Mouse (Mus musculus): ENCODE measurements around the gene Gm21762.
"Not testable (repeated sequence)": the region's sequence is repeated elsewhere in the genome, so short reads cannot be mapped to it uniquely, and the experiment has no call there.

Gene Gm21762

DNA sequence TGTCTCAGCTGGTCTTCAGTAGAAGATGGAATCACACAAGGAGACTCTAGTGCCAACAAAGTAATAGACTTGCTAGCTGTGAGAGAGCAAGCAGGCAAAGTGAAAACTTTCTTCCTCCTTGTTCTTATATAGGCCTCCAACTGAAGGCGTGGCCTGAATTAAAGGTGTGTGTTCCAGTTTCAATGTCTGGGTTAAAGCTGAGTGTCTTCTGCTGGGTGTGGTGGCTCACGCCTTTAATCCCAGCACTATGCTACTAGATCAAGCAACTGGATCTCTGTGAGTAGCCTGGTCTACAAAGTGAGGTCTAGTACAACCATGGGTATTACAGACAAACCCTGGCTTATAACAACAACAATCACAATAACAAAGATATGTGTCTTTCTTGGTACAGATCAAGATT, at the start of gene Gm21762:
TSS of gene Gm21762 (minus strand) at position 101 of the 400 bp plus-strand sequence.
- DNase-seq (ENCODE audit: low read depth, low spot score): not testable (repeated sequence)

DNA sequence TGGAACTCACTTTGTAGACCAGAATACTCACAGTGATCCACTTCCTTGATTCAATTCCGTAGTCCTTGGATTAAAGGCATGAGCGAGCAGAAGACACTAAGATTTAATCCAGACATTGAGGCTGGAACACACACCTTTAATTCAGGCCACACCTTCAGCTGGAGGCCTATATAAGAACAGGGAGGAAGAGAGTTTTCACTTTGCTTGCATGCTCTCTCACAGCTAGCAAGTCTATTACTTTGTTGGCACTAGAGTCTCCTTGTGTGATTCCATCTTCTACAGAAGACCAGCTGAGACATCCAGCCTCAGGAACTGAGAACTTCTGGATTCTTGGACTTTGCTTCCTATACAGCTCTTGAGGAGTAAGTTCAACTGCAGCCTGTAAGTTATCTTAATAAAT, 47.1 kb upstream of the Gm21762 start, which contains the start of gene AF067061:
TSS of gene AF067061 (plus strand) at position 245 of the 400 bp plus-strand sequence.
- not testable (repeated sequence) for DNase-seq (ENCODE audit: low read depth, low spot score)

- peak; percentile 83 for DNase-seq (ENCODE audit: low read depth, low spot score)
Observed at GRCm38 (mm10) chr13:120259718-120260117, 44.0 kb upstream of the Gm21762 start.

GRCm38 (mm10) chr13:120258817-120259658, 43.3 kb upstream of the Gm21762 start:
- DNase-seq (ENCODE audit: low read depth, low spot score): peak; percentile 92

- DNase-seq (ENCODE audit: low read depth, low spot score): peak; percentile 48
Observed at GRCm38 (mm10) chr13:120251208-120251924, 35.6 kb upstream of the Gm21762 start.

GRCm38 (mm10) chr13:120238811-120239210, 23.1 kb upstream of the Gm21762 start, which contains the start of gene Gm21731:
Gm21731 (plus strand) TSS chr13:120239111.
- not testable (repeated sequence) for DNase-seq (ENCODE audit: low read depth, low spot score)

DNA sequence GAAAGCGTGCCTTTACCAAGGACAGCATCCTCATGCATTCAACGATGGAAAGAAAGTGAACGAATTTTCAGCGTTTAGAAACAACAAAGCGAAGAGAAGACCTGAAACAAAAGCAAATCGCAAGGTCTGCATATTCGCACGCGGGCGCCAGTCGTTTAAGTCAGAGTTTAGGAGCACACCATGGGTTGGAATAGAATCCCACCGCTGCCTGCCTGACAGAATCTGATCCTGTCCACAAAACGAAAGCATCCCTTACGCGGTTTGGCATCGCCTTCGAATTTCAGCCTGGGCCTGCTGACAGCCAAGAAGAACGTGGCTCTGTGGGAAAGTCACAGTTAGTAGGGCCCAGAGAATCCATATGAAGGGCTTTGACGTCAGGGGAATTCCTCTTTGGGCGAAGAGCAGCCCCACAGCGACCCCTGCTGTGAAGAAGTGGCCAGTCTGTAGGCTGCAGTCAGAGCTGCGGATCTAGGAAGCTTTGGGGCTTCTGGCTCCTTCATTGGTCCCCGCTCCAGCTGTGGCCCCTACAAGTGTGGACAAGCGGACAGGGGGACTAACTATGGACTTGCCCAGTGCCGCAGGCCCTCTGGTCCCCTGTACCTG, 16.8 kb upstream of the Gm21762 start:
- peak; percentile 53 for DNase-seq (ENCODE audit: low read depth, low spot score)

DNA sequence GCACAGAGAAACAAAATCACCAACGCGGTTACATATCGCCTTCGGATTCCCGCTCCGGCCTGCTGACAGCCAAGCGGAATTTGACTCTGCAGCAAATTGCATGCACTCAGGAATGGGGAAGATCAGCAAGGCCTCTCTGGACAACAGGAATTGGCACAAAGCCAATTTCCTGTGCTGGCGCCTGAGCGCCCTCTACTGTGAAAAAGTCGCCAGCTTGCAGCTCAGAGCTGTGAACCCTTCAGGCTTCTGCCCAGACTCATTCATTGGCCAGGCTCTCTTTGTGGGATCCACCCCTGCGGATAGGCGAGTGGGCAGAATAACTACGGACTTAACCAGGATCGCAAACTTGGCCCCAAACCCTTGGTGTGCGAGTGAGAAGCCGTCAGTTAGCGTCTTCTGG, 16.1 kb upstream of the Gm21762 start:
- not testable (repeated sequence) for DNase-seq (ENCODE audit: low read depth, low spot score)

DNA sequence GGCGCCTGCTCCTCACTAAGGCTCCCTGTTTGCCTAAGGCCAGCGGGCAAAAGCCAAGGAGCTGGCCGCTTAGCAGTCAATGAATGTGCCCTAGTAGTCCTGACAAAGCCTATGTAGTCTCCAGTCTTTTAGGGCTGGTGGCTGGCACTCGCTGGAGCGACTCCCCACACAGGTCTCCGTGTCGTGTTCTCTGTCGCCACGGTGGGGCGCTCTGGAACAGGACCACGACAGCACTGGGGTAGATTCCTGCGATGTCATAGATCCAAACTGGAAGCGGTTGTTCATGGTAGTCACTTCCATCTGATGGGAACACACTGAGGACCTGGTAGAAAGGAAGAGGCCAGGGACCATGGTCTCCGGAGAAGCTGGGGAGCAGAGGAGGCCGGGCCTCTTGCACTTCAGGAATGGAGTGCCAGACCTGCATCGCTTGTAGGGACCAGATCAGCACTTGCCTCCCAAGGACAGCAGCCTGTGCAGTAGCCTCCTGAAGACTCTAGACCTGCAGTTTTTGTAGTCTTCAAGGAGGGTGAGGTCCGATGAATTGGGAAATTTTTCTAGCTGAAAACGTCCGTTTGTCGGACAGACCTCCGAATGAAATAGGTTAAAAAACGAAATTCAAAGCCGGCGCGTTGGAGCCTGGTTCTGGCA, 7.4 kb upstream of the Gm21762 start:
- not testable (repeated sequence) for DNase-seq (ENCODE audit: low read depth, low spot score)

DNA sequence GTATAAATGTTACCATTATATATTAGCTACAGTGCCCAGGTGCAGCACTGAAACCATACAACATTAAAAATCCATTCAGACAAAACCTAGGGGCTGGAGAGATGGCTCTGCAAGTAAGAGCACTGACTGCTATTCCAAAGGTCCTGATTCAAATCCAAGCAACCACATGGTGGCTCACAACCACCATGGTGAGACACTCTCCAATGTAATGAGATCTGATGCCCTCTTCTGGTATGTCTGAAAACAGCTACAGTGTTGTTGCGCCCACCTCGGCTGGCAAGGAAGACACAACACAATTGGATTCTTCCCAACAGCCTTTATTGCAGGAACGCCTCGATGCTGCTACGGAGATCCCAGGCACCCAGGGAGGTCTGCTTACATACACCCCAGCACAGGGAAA, 5.2 kb upstream of the Gm21762 start:
- DNase-seq (ENCODE audit: low read depth, low spot score): not testable (repeated sequence)

DNA sequence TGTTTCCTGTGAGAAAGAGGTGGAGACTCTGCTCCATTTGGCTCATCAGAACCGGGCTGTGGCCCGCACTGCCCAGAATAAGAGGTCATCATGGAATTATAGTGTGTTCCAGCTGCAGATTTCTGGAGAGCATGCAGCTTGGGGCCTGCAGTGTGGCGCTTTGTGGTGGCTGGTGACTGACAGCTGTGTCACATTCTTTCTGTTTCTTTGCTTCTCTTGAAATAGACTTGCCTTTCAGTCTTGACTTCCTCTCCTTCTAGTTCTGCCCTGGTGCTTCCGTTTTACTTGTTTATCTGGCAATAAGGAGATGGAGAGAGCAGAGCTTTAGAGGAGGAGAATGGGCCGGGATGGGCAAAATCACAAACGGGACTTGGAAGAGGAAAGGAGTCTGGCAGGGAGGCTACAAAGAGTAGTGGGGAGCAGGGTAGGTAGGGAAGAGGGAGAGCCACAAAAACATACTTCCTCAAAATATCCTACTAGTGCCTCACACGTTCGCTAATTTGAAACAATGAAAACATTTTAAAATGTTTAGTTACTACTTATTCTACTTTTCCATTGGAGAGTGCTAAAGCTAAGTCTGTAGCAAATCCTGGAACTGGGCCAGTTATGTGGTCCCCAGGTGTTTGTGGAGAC, 19.4 kb downstream of the Gm21762 start:
- DNase-seq (ENCODE audit: low read depth, low spot score): peak; percentile 63

- DNase-seq (ENCODE audit: low read depth, low spot score): not testable (repeated sequence)
Observed at GRCm38 (mm10) chr13:120172133-120172532, 43.6 kb downstream of the Gm21762 start, which contains the start of gene Gm21818. Gm21818 (plus strand) TSS chr13:120172433.

GRCm38 (mm10) chr13:120168301-120168700, 47.4 kb downstream of the Gm21762 start:
- peak; percentile 33 for DNase-seq (ENCODE audit: low read depth, low spot score)
